Mouse (Mus musculus): ENCODE measurements around the gene Rnf130.

DNA sequence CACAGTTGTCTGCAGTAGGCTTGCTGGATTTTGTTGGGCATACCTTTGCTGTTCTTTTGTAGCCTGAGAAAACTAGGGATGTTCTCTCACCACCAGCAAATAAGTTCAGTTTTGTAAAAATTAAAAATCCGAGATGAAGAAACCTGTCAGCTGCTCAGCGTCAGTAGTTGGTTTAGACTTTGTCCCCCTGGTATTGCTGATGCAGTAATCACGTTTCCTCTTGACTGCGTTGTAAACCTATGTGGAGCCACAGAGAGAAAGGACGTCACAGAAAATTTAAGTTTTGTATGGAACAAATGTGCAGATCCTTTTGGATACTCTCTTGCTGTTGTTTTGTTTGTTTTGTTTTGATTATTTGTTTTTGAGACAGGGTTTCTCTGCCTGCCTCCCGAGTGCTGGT is 25.2 kb downstream of the Rnf130 start:
- no peak for TF ChIP-seq POLR2A (IDR thresholded peaks at IDR 0.05; ENCODE audit: low read depth, low read length)
- no peak for TF ChIP-seq ZMIZ1 (IDR thresholded peaks at IDR 0.05; ENCODE audit: low read depth, low read length)
- no peak for TF ChIP-seq NRF1 (IDR thresholded peaks at IDR 0.05; ENCODE audit: low read depth, low read length)
- TF ChIP-seq ZKSCAN1 (IDR thresholded peaks at IDR 0.05; ENCODE audit: borderline replicate concordance, low read depth, low read length): no peak
